Comparison of ENCODE assay signal across 22 mouse cellular contexts in genomic region chr8:29992549-29992948, GRCm38 (mm10).
DNase-seq lines count a peak whose midpoint lies in the region; ATAC-seq lines count a peak whose summit lies in the region.
"Had no signal": no experiment of that assay in that cellular context is flagged by ENCODE, and none has a peak within 500 bp of the region (broad histone marks: within the 10 kb centered on the region; RNA-seq: fewer than 3 reads in every experiment).

No protein-coding gene starts in this region.

- H3K27ac ChIP-seq in embryonic facial prominence, embryonic 14.5 days (replicated peaks; ENCODE audit: low read depth, low read length) = no peak overlapping the region
- H3K27ac ChIP-seq in embryonic facial prominence, embryonic 10.5 days (replicated peaks) = no peak overlapping the region
- no peak overlapping the region for H3K27ac ChIP-seq in forebrain, embryonic 14.5 days (ENCODE audit: low read depth, low read length)
- H3K27ac ChIP-seq in forebrain, embryonic 10.5 days = no peak overlapping the region
- H3K27ac ChIP-seq: embryonic facial prominence, embryonic 13.5 days; forebrain, embryonic 13.5 days had no signal

- no peaks in the 10 kb centered on the region for H3K27me3 ChIP-seq in embryonic facial prominence, embryonic 14.5 days (replicated peaks; ENCODE audit: control insufficient read depth, insufficient read depth, low read length)
- no peaks in the 10 kb centered on the region for H3K27me3 ChIP-seq in embryonic facial prominence, embryonic 10.5 days (replicated peaks; ENCODE audit: low read depth, poor library complexity, severe bottlenecking)
- no peaks in the 10 kb centered on the region for H3K27me3 ChIP-seq in forebrain, embryonic 14.5 days (replicated peaks; ENCODE audit: control insufficient read depth, insufficient read depth, low read length)
- H3K27me3 ChIP-seq in forebrain, embryonic 10.5 days (ENCODE audit: poor library complexity, severe bottlenecking) = no peaks in the 10 kb centered on the region
- H3K27me3 ChIP-seq: CH12.LX; embryonic facial prominence, embryonic 13.5 days; forebrain, embryonic 13.5 days had no signal

- H3K4me2 ChIP-seq in embryonic facial prominence, embryonic 14.5 days (ENCODE audit: low read depth, low read length) = no peak overlapping the region
- H3K4me2 ChIP-seq in forebrain, embryonic 14.5 days (ENCODE audit: low read length) = no peak overlapping the region
- H3K4me2 ChIP-seq: embryonic facial prominence, embryonic 13.5 days; forebrain, embryonic 13.5 days had no signal

- no peak overlapping the region for H3K9ac ChIP-seq in embryonic facial prominence, embryonic 14.5 days (ENCODE audit: low read depth, low read length)
- H3K9ac ChIP-seq in forebrain, embryonic 14.5 days (ENCODE audit: low read length) = no peak overlapping the region
- H3K9ac ChIP-seq: embryonic facial prominence, embryonic 13.5 days; forebrain, embryonic 13.5 days had no signal

- no peak overlapping the region for H3K4me3 ChIP-seq in embryonic facial prominence, embryonic 14.5 days (ENCODE audit: low read depth, low read length)
- H3K4me3 ChIP-seq in embryonic facial prominence, embryonic 10.5 days = no peak overlapping the region
- no peak overlapping the region for H3K4me3 ChIP-seq in forebrain, embryonic 14.5 days (ENCODE audit: low read depth, low read length)
- H3K4me3 ChIP-seq in forebrain, embryonic 10.5 days = no peak overlapping the region
- H3K4me3 ChIP-seq: embryonic facial prominence, embryonic 13.5 days; forebrain, embryonic 13.5 days had no signal

- H3K9me3 ChIP-seq in embryonic facial prominence, embryonic 14.5 days (ENCODE audit: control insufficient read depth, low read length) = no peaks in the 10 kb centered on the region
- no peaks in the 10 kb centered on the region for H3K9me3 ChIP-seq in embryonic facial prominence, embryonic 10.5 days
- H3K9me3 ChIP-seq in forebrain, embryonic 14.5 days (replicated peaks; ENCODE audit: control insufficient read depth, low read length) = no peaks in the 10 kb centered on the region
- H3K9me3 ChIP-seq in forebrain, embryonic 10.5 days = no peaks in the 10 kb centered on the region
- H3K9me3 ChIP-seq: embryonic facial prominence, embryonic 13.5 days; forebrain, embryonic 13.5 days had no signal

- peak; percentile 4 for DNase-seq in embryonic facial prominence, embryonic 14.5 days (ENCODE audit: low spot score)
- no peak for DNase-seq in embryonic facial prominence, embryonic 10.5 days (ENCODE audit: low spot score)
- DNase-seq in forebrain, embryonic 14.5 days (ENCODE audit: low spot score) = peak; percentile 27
- DNase-seq in forebrain, embryonic 10.5 days (ENCODE audit: extremely low spot score, low spot score) = no peak
- DNase-seq in Muller cell, postnatal 12 days (ENCODE audit: inconsistent ontology term) = peak; percentile 57
- peak; percentile 63 for DNase-seq in retina, embryonic 14.5 days (ENCODE audit: low spot score)
- DNase-seq in adrenal gland, adult 18-20 months (ENCODE audit: low spot score in 2 of 2) = no peak
- DNase-seq: adrenal gland, adult 8-10 months; adrenal gland, postnatal 14 days; B cell, adult 2 months; cerebellum, adult 11-12 months; cerebellum, adult 2 months; cerebellum, adult 9-10 months; cerebellum, postnatal 10 days; cerebellum, postnatal 25 days had no signal

- H3K36me3 ChIP-seq in embryonic facial prominence, embryonic 14.5 days (ENCODE audit: control insufficient read depth, insufficient read depth, low read length) = no peaks in the 10 kb centered on the region
- no peaks in the 10 kb centered on the region for H3K36me3 ChIP-seq in embryonic facial prominence, embryonic 10.5 days (replicated peaks)
- no peaks in the 10 kb centered on the region for H3K36me3 ChIP-seq in forebrain, embryonic 14.5 days (ENCODE audit: control insufficient read depth, insufficient read depth, low read length)
- no peaks in the 10 kb centered on the region for H3K36me3 ChIP-seq in forebrain, embryonic 10.5 days (replicated peaks)
- H3K36me3 ChIP-seq: embryonic facial prominence, embryonic 13.5 days; G1E had no signal

- no peaks in the 10 kb centered on the region for H3K4me1 ChIP-seq in embryonic facial prominence, embryonic 14.5 days (ENCODE audit: control insufficient read depth, insufficient read depth, low read length)
- no peaks in the 10 kb centered on the region for H3K4me1 ChIP-seq in embryonic facial prominence, embryonic 10.5 days
- H3K4me1 ChIP-seq in forebrain, embryonic 14.5 days (ENCODE audit: control insufficient read depth, insufficient read depth, low read length) = no peaks in the 10 kb centered on the region
- no peaks in the 10 kb centered on the region for H3K4me1 ChIP-seq in forebrain, embryonic 10.5 days
- H3K4me1 ChIP-seq: embryonic facial prominence, embryonic 13.5 days had no signal

- no peak for ATAC-seq in embryonic facial prominence, embryonic 14.5 days (ENCODE audit: low read depth)
- no peak for ATAC-seq in forebrain, embryonic 14.5 days
- ATAC-seq in erythroid progenitor cell, adult 5-6 weeks (replicated peaks; ENCODE audit: low FRiP score, poor library complexity, severe bottlenecking) = no peak
- ATAC-seq: CD4-positive, CD25-positive, alpha-beta regulatory T cell, adult 4 months; forebrain, embryonic 13.5 days; forebrain, embryonic 16.5 days had no signal

- WGBS in embryonic facial prominence, embryonic 14.5 days = 75% methylated on average over 2 of the region's 2 CpGs
- WGBS in embryonic facial prominence, embryonic 10.5 days = 83% methylated on average over 2 of the region's 2 CpGs
- 17% methylated on average over 2 of the region's 2 CpGs for WGBS in forebrain, embryonic 14.5 days
- 81% methylated on average over 2 of the region's 2 CpGs for WGBS in forebrain, embryonic 10.5 days

Comparison
In these comparisons a context has a peak if more than half of its experiments do, and no peak if none do; other contexts are left out.
1. DNase-seq: peak in embryonic facial prominence, embryonic 14.5 days (single experiment), forebrain, embryonic 14.5 days (single experiment), Muller cell, postnatal 12 days (single experiment) and retina, embryonic 14.5 days (single experiment); none in embryonic facial prominence, embryonic 10.5 days (single experiment), forebrain, embryonic 10.5 days (single experiment) and adrenal gland, adult 18-20 months (0 of 2).